14 mouse cellular contexts compared by ENCODE assay signal in the genomic region with DNA sequence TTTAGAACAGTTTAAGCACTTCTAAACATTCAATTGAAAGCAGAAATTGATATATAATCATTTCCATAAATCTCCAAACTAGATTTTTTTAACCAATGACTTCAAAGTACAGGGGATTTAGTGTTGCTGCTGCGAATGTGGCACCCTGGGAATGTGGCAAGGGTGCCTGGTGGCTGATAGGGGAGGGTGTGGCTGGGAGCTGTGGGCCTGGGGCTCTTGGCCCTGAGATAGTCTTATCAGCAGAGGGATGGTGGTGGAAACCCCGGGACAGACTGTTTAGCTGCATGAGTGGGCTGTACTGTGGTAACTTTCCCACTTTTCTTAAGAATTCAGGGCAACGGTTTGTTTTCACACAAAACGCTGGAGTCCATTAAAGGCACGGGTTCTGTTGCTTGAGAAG. TPM values are rescaled to one million over a fixed set of nuclear protein-coding genes. Genes with fewer than 3 reads are reported as not detected.
DNase-seq lines count a peak whose midpoint lies in the region; ATAC-seq lines count a peak whose summit lies in the region.
"Had no signal": no experiment of that assay in that cellular context is flagged by ENCODE, and none has a peak within 500 bp of the region (broad histone marks: within the 10 kb centered on the region; RNA-seq: fewer than 3 reads in every experiment).

No protein-coding gene starts in this region.

- no peak for DNase-seq in heart, postnatal 14 days
- DNase-seq in c-Kit-positive CD71-positive TER-119-positive erythroid progenitor cells, embryonic 14.5 days (ENCODE audit: low spot score), result peak; percentile 84
- DNase-seq in liver, embryonic 11.5 days (ENCODE audit: low spot score), result peak; percentile 49
- peak; percentile 65 to 74 for DNase-seq in spleen, postnatal 36 days (ENCODE audit: low spot score in 2 of 2)
- DNase-seq in hindbrain, embryonic 11.5 days (ENCODE audit: low spot score), result no peak
- DNase-seq in frontal cortex, postnatal 36 days (ENCODE audit: low spot score in 2 of 2), result no peak
- DNase-seq: adrenal gland, adult 2 months; layer of hippocampus, adult 9-11 months; thymus, postnatal 14 days had no signal

- peaks cover 10 to 18% of the 10 kb centered on the region in 2 experiments for H3K4me1 ChIP-seq in heart, embryonic 14.5 days (ENCODE audit: control insufficient read depth in 2 of 2, insufficient read depth in 2 of 2, low read length in 2 of 2)
- H3K4me1 ChIP-seq in liver, embryonic 11.5 days (replicated peaks; ENCODE audit: control insufficient read depth, insufficient read depth, low read length), result peaks cover 50% of the 10 kb centered on the region
- no peaks in the 10 kb centered on the region for H3K4me1 ChIP-seq in hindbrain, embryonic 11.5 days (replicated peaks; ENCODE audit: control insufficient read depth, insufficient read depth, low read length)
- H3K4me1 ChIP-seq: lung, embryonic 15.5 days had no signal

- intact Hi-C loops in heart, postnatal 14 days (cut with DNase I), result no loop called here

- no peaks in the 10 kb centered on the region for H3K9me3 ChIP-seq in heart, embryonic 14.5 days (ENCODE audit: control insufficient read depth, low read length)
- no peaks in the 10 kb centered on the region for H3K9me3 ChIP-seq in liver, embryonic 11.5 days (ENCODE audit: control insufficient read depth, low read length)
- no peaks in the 10 kb centered on the region for H3K9me3 ChIP-seq in hindbrain, embryonic 11.5 days (ENCODE audit: control insufficient read depth, low read length)
- H3K9me3 ChIP-seq: embryonic facial prominence, embryonic 13.5 days; heart, embryonic 15.5 days; lung, embryonic 15.5 days had no signal

- no peaks in the 10 kb centered on the region for H3K27me3 ChIP-seq in heart, embryonic 14.5 days (ENCODE audit: control insufficient read depth, insufficient read depth, low read length)
- H3K27me3 ChIP-seq in liver, embryonic 11.5 days (replicated peaks; ENCODE audit: control insufficient read depth, insufficient read depth, low read length), result no peaks in the 10 kb centered on the region
- H3K27me3 ChIP-seq in hindbrain, embryonic 11.5 days (ENCODE audit: control insufficient read depth, insufficient read depth, low read length), result no peaks in the 10 kb centered on the region
- H3K27me3 ChIP-seq: embryonic facial prominence, embryonic 13.5 days; heart, embryonic 15.5 days; lung, embryonic 15.5 days had no signal

- ATAC-seq in heart, embryonic 14.5 days (ENCODE audit: insufficient number of reproducible peaks, insufficient read depth, low FRiP score, low read depth), result no peak
- peak; percentile 93 for ATAC-seq in liver, embryonic 11.5 days (replicated peaks; ENCODE audit: low FRiP score)
- ATAC-seq in hindbrain, embryonic 11.5 days (ENCODE audit: low FRiP score), result no peak

- peak overlapping the region; percentile 6; the same call in 1 of the 2 replicates for H3K4me2 ChIP-seq in heart, embryonic 14.5 days (ENCODE audit: low read length)
- peak overlapping the region; percentile 56 for H3K4me2 ChIP-seq in liver, embryonic 11.5 days
- no peak overlapping the region for H3K4me2 ChIP-seq in hindbrain, embryonic 11.5 days (replicated peaks; ENCODE audit: low read depth, low read length)
- H3K4me2 ChIP-seq: embryonic facial prominence, embryonic 13.5 days; heart, embryonic 15.5 days; lung, embryonic 15.5 days; midbrain, embryonic 11.5 days had no signal

- H3K9ac ChIP-seq in heart, embryonic 14.5 days (ENCODE audit: low read length), result no peak overlapping the region
- H3K9ac ChIP-seq in liver, embryonic 11.5 days (ENCODE audit: low read depth, low read length), result peak overlapping the region; percentile 55
- H3K9ac ChIP-seq in hindbrain, embryonic 11.5 days (ENCODE audit: low read depth, low read length), result no peak overlapping the region
- H3K9ac ChIP-seq: heart, embryonic 15.5 days; lung, embryonic 15.5 days had no signal

- H3K4me3 ChIP-seq in heart, embryonic 14.5 days (ENCODE audit: control insufficient read depth in 1 of 2, insufficient read depth in 1 of 2, low read depth in 1 of 2, low read length in 2 of 2), result no peak overlapping the region
- no peak overlapping the region for H3K4me3 ChIP-seq in liver, embryonic 11.5 days (ENCODE audit: low read depth, low read length)
- no peak overlapping the region for H3K4me3 ChIP-seq in hindbrain, embryonic 11.5 days (ENCODE audit: low read depth, low read length)
- H3K4me3 ChIP-seq: embryonic facial prominence, embryonic 13.5 days; heart, embryonic 15.5 days; lung, embryonic 15.5 days had no signal

- 22% methylated on average over 5 of the region's 5 CpGs for WGBS in heart, embryonic 14.5 days
- 20% methylated on average over 5 of the region's 5 CpGs for WGBS in liver, embryonic 11.5 days
- WGBS in hindbrain, embryonic 11.5 days, result 77% methylated on average over 5 of the region's 5 CpGs

- H3K27ac ChIP-seq in heart, embryonic 14.5 days (replicated peaks in 1 of 2; ENCODE audit: control insufficient read depth in 1 of 2, insufficient read depth in 1 of 2, low read depth in 2 of 2, low read length in 2 of 2), result no peak overlapping the region
- H3K27ac ChIP-seq in liver, embryonic 11.5 days (ENCODE audit: low read depth, low read length), result peak overlapping the region; percentile 83
- H3K27ac ChIP-seq in hindbrain, embryonic 11.5 days (ENCODE audit: low read depth, low read length), result no peak overlapping the region
- H3K27ac ChIP-seq: embryonic facial prominence, embryonic 13.5 days; heart, embryonic 15.5 days; lung, embryonic 15.5 days had no signal

- H3K36me3 ChIP-seq in heart, embryonic 14.5 days (ENCODE audit: control insufficient read depth, insufficient read depth, low read length), result no peaks in the 10 kb centered on the region
- H3K36me3 ChIP-seq in liver, embryonic 11.5 days (ENCODE audit: control insufficient read depth, insufficient read depth, low read length), result no peaks in the 10 kb centered on the region
- H3K36me3 ChIP-seq in hindbrain, embryonic 11.5 days (ENCODE audit: control insufficient read depth, insufficient read depth, low read length), result no peaks in the 10 kb centered on the region
- H3K36me3 ChIP-seq: embryonic facial prominence, embryonic 13.5 days; heart, embryonic 15.5 days; lung, embryonic 15.5 days had no signal

RNA-seq across cellular contexts. Expression of a gene that starts 14.6 kb away (rescaled TPM):
- 1.2 and 1.5 TPM in 2 replicates for polyA plus RNA-seq in heart, embryonic 14.5 days (2014; fragmentation: Nextera tagmentation; extraction: Ambion mirVana)
- 1 to 10 TPM; 4.1 to 4.4 TPM for total RNA-seq in heart, postnatal 14 days (2021)
- polyA plus RNA-seq in liver, embryonic 11.5 days (2014; fragmentation: Nextera tagmentation; extraction: Ambion mirVana), result 6.2 and 7.5 TPM in 2 replicates
- polyA plus RNA-seq in hindbrain, embryonic 11.5 days (2014; fragmentation: Nextera tagmentation; extraction: Ambion mirVana), result 2.4 and 2.6 TPM in 2 replicates

Comparison
In these comparisons a context has a peak if more than half of its experiments do, and no peak if none do; other contexts are left out.
1. DNase-seq: peak in c-Kit-positive CD71-positive TER-119-positive erythroid progenitor cells, embryonic 14.5 days (single experiment), liver, embryonic 11.5 days (single experiment) and spleen, postnatal 36 days (2 of 2); none in heart, postnatal 14 days (0 of 2), hindbrain, embryonic 11.5 days (single experiment) and frontal cortex, postnatal 36 days (0 of 2).